Mouse (Mus musculus) urinary bladder, postnatal 36 days (tissue): ENCODE results near the gene Pmpcb.
A peak's percentile ranks its signal among the peaks of the same experiment; 100 is the strongest.
"Not testable (repeated sequence)": the region's sequence is repeated elsewhere in the genome, so short reads cannot be mapped to it uniquely, and the experiment has no call there.

Experiments
- DNase-seq, 2 experiments: peaks; one replicate each; pipeline ENCODE4 v3.0.0; 2022; ENCODE audit warnings: low spot score in 2 of 2, mixed read lengths in 1 of 2

Pmpcb gene

GRCm38 (mm10) chr5:21736956-21737585 lies at the start of gene Pmpcb:
Gene Pmpcb, plus strand, starts transcription at chr5:21737141.
- peak; percentile 78 to 83 for DNase-seq

GRCm38 (mm10) chr5:21692230-21692629 lies 44.7 kb upstream of the Pmpcb start:
- DNase-seq, result no peak

- no peak for DNase-seq
Observed at GRCm38 (mm10) chr5:21693372-21693870, 43.5 kb upstream of the Pmpcb start.

GRCm38 (mm10) chr5:21694854-21695490 lies 42.0 kb upstream of the Pmpcb start:
- DNase-seq, result no peak

- DNase-seq, result not testable (repeated sequence)
Observed at GRCm38 (mm10) chr5:21699555-21699954, 37.4 kb upstream of the Pmpcb start.

- no peak for DNase-seq
Observed at GRCm38 (mm10) chr5:21700272-21700821, 36.6 kb upstream of the Pmpcb start.

- DNase-seq, result no peak
Observed at GRCm38 (mm10) chr5:21700934-21701333, 36.0 kb upstream of the Pmpcb start.

GRCm38 (mm10) chr5:21701351-21702008 lies 35.5 kb upstream of the Pmpcb start, which contains the start of gene Napepld:
Gene Napepld, minus strand, starts transcription at chr5:21701396.
- DNase-seq, result peak; percentile 100

GRCm38 (mm10) chr5:21702009-21702364 lies 35.0 kb upstream of the Pmpcb start:
- DNase-seq, result no peak

GRCm38 (mm10) chr5:21702873-21703475 lies 34.0 kb upstream of the Pmpcb start:
- no peak for DNase-seq

- DNase-seq, result no peak
Observed at GRCm38 (mm10) chr5:21703708-21704107, 33.2 kb upstream of the Pmpcb start.

GRCm38 (mm10) chr5:21706546-21706945 lies 30.4 kb upstream of the Pmpcb start:
- no peak for DNase-seq

GRCm38 (mm10) chr5:21708011-21708410 lies 28.9 kb upstream of the Pmpcb start:
- not testable (repeated sequence) for DNase-seq

- no peak for DNase-seq
Observed at GRCm38 (mm10) chr5:21712127-21712715, 24.7 kb upstream of the Pmpcb start.

- no peak for DNase-seq
Observed at GRCm38 (mm10) chr5:21714447-21714846, 22.5 kb upstream of the Pmpcb start.

GRCm38 (mm10) chr5:21717165-21717715 lies 19.7 kb upstream of the Pmpcb start:
- DNase-seq, result no peak

GRCm38 (mm10) chr5:21718546-21718945 lies 18.4 kb upstream of the Pmpcb start:
- DNase-seq, result no peak

- no peak for DNase-seq
Observed at GRCm38 (mm10) chr5:21719209-21719608, 17.7 kb upstream of the Pmpcb start.

- DNase-seq, result no peak
Observed at GRCm38 (mm10) chr5:21724427-21724826, 12.5 kb upstream of the Pmpcb start.

GRCm38 (mm10) chr5:21724872-21725271 lies 12.1 kb upstream of the Pmpcb start:
- DNase-seq, result no peak

GRCm38 (mm10) chr5:21729107-21729506 lies 7.8 kb upstream of the Pmpcb start:
- no peak for DNase-seq
